Mouse (Mus musculus): ENCODE results near the gene Appl1. TPM values are rescaled to one million over a fixed set of nuclear protein-coding genes. Genes with fewer than 3 reads are reported as not detected.

The Appl1 gene
- polyA plus RNA-seq (2014; fragmentation: Nextera tagmentation; extraction: Ambion mirVana) = 34.2 and 36.8 TPM in 2 replicates

GRCm38 (mm10) chr14:26971106-26971789 lies at the start of gene Appl1:
TSS of gene Appl1 (minus strand) at chr14:26971232.
- no peaks in the 10 kb centered on the region for H3K4me1 ChIP-seq (ENCODE audit: control insufficient read depth, insufficient read depth, low read length)
- H3K27ac ChIP-seq (replicated peaks; ENCODE audit: low read depth, low read length) = peak within 1 kb of the TSS; percentile 74
- H3K9ac ChIP-seq (ENCODE audit: low read length) = peak within 1 kb of the TSS; percentile 86
- no peaks in the 10 kb centered on the region for H3K9me3 ChIP-seq (ENCODE audit: control insufficient read depth, low read length)
- no peaks in the 10 kb centered on the region for H3K27me3 ChIP-seq (ENCODE audit: control insufficient read depth, insufficient read depth, low read length)
- 51% methylated on average over 10 of the region's 10 CpGs for WGBS
- peak within 1 kb of the TSS; percentile 64 for H3K4me2 ChIP-seq (ENCODE audit: low read depth, severe bottlenecking)
- peak within 1 kb of the TSS; percentile 82 for H3K4me3 ChIP-seq (ENCODE audit: low read depth, low read length)
- ATAC-seq (ENCODE audit: insufficient number of reproducible peaks, low FRiP score, low TSS enrichment, low read depth) (no peak), DNase-seq (ENCODE audit: low spot score) (no peak)
- no peaks in the 10 kb centered on the region for H3K36me3 ChIP-seq (ENCODE audit: control insufficient read depth, insufficient read depth, low read length)

GRCm38 (mm10) chr14:27019850-27020249 lies 48.8 kb upstream of the Appl1 start:
- no peak overlapping the region for H3K4me3 ChIP-seq (ENCODE audit: low read depth, low read length)
- no peaks in the 10 kb centered on the region for H3K27me3 ChIP-seq (ENCODE audit: control insufficient read depth, insufficient read depth, low read length)
- no peaks in the 10 kb centered on the region for H3K4me1 ChIP-seq (ENCODE audit: control insufficient read depth, insufficient read depth, low read length)
- no peak overlapping the region for H3K9ac ChIP-seq (ENCODE audit: low read length)
- no peak overlapping the region for H3K4me2 ChIP-seq (ENCODE audit: low read depth, severe bottlenecking)
- no peak overlapping the region for H3K27ac ChIP-seq (replicated peaks; ENCODE audit: low read depth, low read length)
- ATAC-seq (ENCODE audit: insufficient number of reproducible peaks, low FRiP score, low TSS enrichment, low read depth) = no peak
- H3K9me3 ChIP-seq (ENCODE audit: control insufficient read depth, low read length) = no peaks in the 10 kb centered on the region
- H3K36me3 ChIP-seq (ENCODE audit: control insufficient read depth, insufficient read depth, low read length) = no peaks in the 10 kb centered on the region
- 93% methylated on average over 14 of the region's 14 CpGs for WGBS
- DNase-seq (ENCODE audit: low spot score) = no peak

GRCm38 (mm10) chr14:27017936-27018335 lies 46.9 kb upstream of the Appl1 start:
- ATAC-seq (ENCODE audit: insufficient number of reproducible peaks, low FRiP score, low TSS enrichment, low read depth) (no peak), DNase-seq (ENCODE audit: low spot score) (no peak)

GRCm38 (mm10) chr14:27013658-27014057 lies 42.6 kb upstream of the Appl1 start:
- H3K4me2 ChIP-seq (ENCODE audit: low read depth, severe bottlenecking) = no peak overlapping the region
- DNase-seq (ENCODE audit: low spot score) (no peak), ATAC-seq (ENCODE audit: insufficient number of reproducible peaks, low FRiP score, low TSS enrichment, low read depth) (no peak)
- 56% methylated on average over 4 of the region's 4 CpGs for WGBS
- H3K9me3 ChIP-seq (ENCODE audit: control insufficient read depth, low read length) = no peaks in the 10 kb centered on the region
- H3K27ac ChIP-seq (replicated peaks; ENCODE audit: low read depth, low read length) = no peak overlapping the region
- no peaks in the 10 kb centered on the region for H3K36me3 ChIP-seq (ENCODE audit: control insufficient read depth, insufficient read depth, low read length)
- H3K27me3 ChIP-seq (ENCODE audit: control insufficient read depth, insufficient read depth, low read length) = no peaks in the 10 kb centered on the region
- no peak overlapping the region for H3K4me3 ChIP-seq (ENCODE audit: low read depth, low read length)
- H3K4me1 ChIP-seq (ENCODE audit: control insufficient read depth, insufficient read depth, low read length) = no peaks in the 10 kb centered on the region
- H3K9ac ChIP-seq (ENCODE audit: low read length) = no peak overlapping the region

More at GRCm38 (mm10) chr14:27017936-27018335, 46.9 kb upstream of the Appl1 start:
- no peak overlapping the region for H3K4me3 ChIP-seq (ENCODE audit: low read depth, low read length)
- no peak overlapping the region for H3K4me2 ChIP-seq (ENCODE audit: low read depth, severe bottlenecking)
- H3K27me3 ChIP-seq (ENCODE audit: control insufficient read depth, insufficient read depth, low read length) = no peaks in the 10 kb centered on the region
- no peaks in the 10 kb centered on the region for H3K9me3 ChIP-seq (ENCODE audit: control insufficient read depth, low read length)
- no peak overlapping the region for H3K9ac ChIP-seq (ENCODE audit: low read length)
- no peaks in the 10 kb centered on the region for H3K4me1 ChIP-seq (ENCODE audit: control insufficient read depth, insufficient read depth, low read length)
- H3K27ac ChIP-seq (replicated peaks; ENCODE audit: low read depth, low read length) = no peak overlapping the region
- no peaks in the 10 kb centered on the region for H3K36me3 ChIP-seq (ENCODE audit: control insufficient read depth, insufficient read depth, low read length)
- 92% methylated on average over 2 of the region's 2 CpGs for WGBS

- H3K4me2 ChIP-seq (ENCODE audit: low read depth, severe bottlenecking) = no peak overlapping the region
- DNase-seq (ENCODE audit: low spot score) (no peak), ATAC-seq (ENCODE audit: insufficient number of reproducible peaks, low FRiP score, low TSS enrichment, low read depth) (no peak)
- no peak overlapping the region for H3K4me3 ChIP-seq (ENCODE audit: low read depth, low read length)
- no peaks in the 10 kb centered on the region for H3K27me3 ChIP-seq (ENCODE audit: control insufficient read depth, insufficient read depth, low read length)
- WGBS = 81% methylated on average over 5 of the region's 5 CpGs
- no peak overlapping the region for H3K9ac ChIP-seq (ENCODE audit: low read length)
- H3K9me3 ChIP-seq (ENCODE audit: control insufficient read depth, low read length) = no peaks in the 10 kb centered on the region
- no peak overlapping the region for H3K27ac ChIP-seq (replicated peaks; ENCODE audit: low read depth, low read length)
- H3K36me3 ChIP-seq (ENCODE audit: control insufficient read depth, insufficient read depth, low read length) = no peaks in the 10 kb centered on the region
- H3K4me1 ChIP-seq (ENCODE audit: control insufficient read depth, insufficient read depth, low read length) = no peaks in the 10 kb centered on the region
Observed at GRCm38 (mm10) chr14:27011561-27011960, 40.5 kb upstream of the Appl1 start.

GRCm38 (mm10) chr14:27005937-27006336 lies 34.9 kb upstream of the Appl1 start:
- WGBS = 49% methylated on average over 6 of the region's 6 CpGs
- H3K4me2 ChIP-seq (ENCODE audit: low read depth, severe bottlenecking) = no peak overlapping the region
- no peak overlapping the region for H3K4me3 ChIP-seq (ENCODE audit: low read depth, low read length)
- no peak overlapping the region for H3K9ac ChIP-seq (ENCODE audit: low read length)
- ATAC-seq (ENCODE audit: insufficient number of reproducible peaks, low FRiP score, low TSS enrichment, low read depth) (no peak), DNase-seq (ENCODE audit: low spot score) (no peak)
- no peaks in the 10 kb centered on the region for H3K27me3 ChIP-seq (ENCODE audit: control insufficient read depth, insufficient read depth, low read length)
- 0 out of 2 replicates have a peak, but pooled peaks cover 2% of the 10 kb centered on the region for H3K4me1 ChIP-seq (ENCODE audit: control insufficient read depth, insufficient read depth, low read length)
- H3K27ac ChIP-seq (replicated peaks; ENCODE audit: low read depth, low read length) = no peak overlapping the region
- H3K36me3 ChIP-seq (ENCODE audit: control insufficient read depth, insufficient read depth, low read length) = no peaks in the 10 kb centered on the region
- no peaks in the 10 kb centered on the region for H3K9me3 ChIP-seq (ENCODE audit: control insufficient read depth, low read length)

GRCm38 (mm10) chr14:27004906-27005305 lies 33.9 kb upstream of the Appl1 start:
- Histone ChIP-seq H3K4me2 (ENCODE audit: low read depth, severe bottlenecking) (no peak overlapping the region), H3K27ac (replicated peaks; ENCODE audit: low read depth, low read length) (no peak overlapping the region), H3K4me1 (ENCODE audit: control insufficient read depth, insufficient read depth, low read length) (0 out of 2 replicates have a peak, but pooled peaks cover 7% of the 10 kb centered on the region), H3K36me3 (ENCODE audit: control insufficient read depth, insufficient read depth, low read length) (no peaks in the 10 kb centered on the region), H3K4me3 (ENCODE audit: low read depth, low read length) (no peak overlapping the region), H3K9ac (ENCODE audit: low read length) (no peak overlapping the region), H3K27me3 (ENCODE audit: control insufficient read depth, insufficient read depth, low read length) (no peaks in the 10 kb centered on the region), H3K9me3 (ENCODE audit: control insufficient read depth, low read length) (no peaks in the 10 kb centered on the region)
- DNase-seq (ENCODE audit: low spot score) (no peak), ATAC-seq (ENCODE audit: insufficient number of reproducible peaks, low FRiP score, low TSS enrichment, low read depth) (no peak)
- 75% methylated on average over 7 of the region's 7 CpGs for WGBS

- 3% methylated on average over 11 of the region's 11 CpGs for WGBS
- no peak overlapping the region for H3K4me3 ChIP-seq (ENCODE audit: low read depth, low read length)
- no peaks in the 10 kb centered on the region for H3K27me3 ChIP-seq (ENCODE audit: control insufficient read depth, insufficient read depth, low read length)
- ATAC-seq (ENCODE audit: insufficient number of reproducible peaks, low FRiP score, low TSS enrichment, low read depth) = no peak
- H3K36me3 ChIP-seq (ENCODE audit: control insufficient read depth, insufficient read depth, low read length) = no peaks in the 10 kb centered on the region
- H3K4me1 ChIP-seq (ENCODE audit: control insufficient read depth, insufficient read depth, low read length) = 0 out of 2 replicates have a peak, but pooled peaks cover 7% of the 10 kb centered on the region
- no peak overlapping the region for H3K27ac ChIP-seq (replicated peaks; ENCODE audit: low read depth, low read length)
- H3K4me2 ChIP-seq (ENCODE audit: low read depth, severe bottlenecking) = peak overlapping the region; percentile 29; the same call in 1 of the 2 replicates
- no peak overlapping the region for H3K9ac ChIP-seq (ENCODE audit: low read length)
- DNase-seq (ENCODE audit: low spot score) = peak; percentile 38
- no peaks in the 10 kb centered on the region for H3K9me3 ChIP-seq (ENCODE audit: control insufficient read depth, low read length)
Observed at GRCm38 (mm10) chr14:27000386-27000785, 29.4 kb upstream of the Appl1 start.
